Mouse (Mus musculus) left cerebral cortex, adult 2 months (tissue): ENCODE data around the gene Creb3l4. TPM values are rescaled to one million over a fixed set of nuclear protein-coding genes. Genes with fewer than 3 reads are reported as not detected.

ENCODE experiments used
- DNase-seq, 2 experiments: peaks; one replicate each; pipeline ENCODE4 v3.0.0; 2021 to 2022; ENCODE audit warnings: low spot score in 2 of 2, mixed read lengths in 1 of 2; ENCODE audit errors: extremely low spot score in 1 of 2
- H3K27ac ChIP-seq: fragments of 200-600 bp; 2 replicates; pipeline ENCODE4 v1.8.1; 2022
- H3K4me3 ChIP-seq: fragments of 200-600 bp; 2 replicates; pipeline ENCODE4 v1.8.1; 2022
- CTCF ChIP-seq: fragments of 200-600 bp; IDR thresholded peaks from 2 replicates; pipeline ENCODE4 v1.8.1; 2022; ENCODE audit warnings: antibody characterized with exemption, mild to moderate bottlenecking, moderate library complexity
- intact Hi-C: fragments of 180-260 bp; cut with DNase I; formaldehyde crosslinking; loops from one replicate; pipeline ENCODE4 v1.15.1; 2025
- total RNA-seq, 2 experiments: library from RNA; stranded (reverse); gene quantifications; 2 replicates each; pipeline ENCODE4 v1.2.3; 2021

Gene Creb3l4
- total RNA-seq, 2 experiments from 2014 or later, result 0.42 to 0.50 TPM

- DNase-seq, result peak in 1 of 2 experiments; percentile 18
- peak overlapping the region; percentile 91 for H3K4me3 ChIP-seq
- no peak for TF ChIP-seq CTCF
- intact Hi-C loops, result loop anchor here (2.0 kb wide), 1 partner anchor 18 kb away; the partner anchor contains the start of gene Jtb
- H3K27ac ChIP-seq, result peak overlapping the region; percentile 91
Measured at GRCm38 (mm10) chr3:90248746-90249100, 5.4 kb upstream of the Creb3l4 start.

- intact Hi-C loops, result loop anchor here (2.0 kb wide), 1 partner anchor 17 kb away; the partner anchor contains the start of gene Jtb
- DNase-seq, result peak; percentile 88 to 90
- peak within 1 kb of the TSS; percentile 91 for H3K27ac ChIP-seq
- peak within 1 kb of the TSS; percentile 91 for H3K4me3 ChIP-seq
- no peak for TF ChIP-seq CTCF
Measured at GRCm38 (mm10) chr3:90247960-90248745, 4.8 kb upstream of the Creb3l4 start, which contains the start of gene Slc39a1. Slc39a1 (plus strand) TSS chr3:90248172.

- Histone ChIP-seq H3K4me3 (peak overlapping the region; percentile 91), H3K27ac (peak overlapping the region; percentile 91)
- TF ChIP-seq CTCF, result peak; percentile 14
- DNase-seq, result no peak
- intact Hi-C loops, result no loop called here
Measured at GRCm38 (mm10) chr3:90247630-90247959, 4.3 kb upstream of the Creb3l4 start.

- DNase-seq, result no peak
- TF ChIP-seq CTCF, result no peak
- Histone ChIP-seq H3K27ac (no peak overlapping the region), H3K4me3 (no peak overlapping the region)
- intact Hi-C loops, result no loop called here
Measured at GRCm38 (mm10) chr3:90245406-90245805, 2.1 kb upstream of the Creb3l4 start.

- no peak overlapping the region for H3K27ac ChIP-seq
- no peak for TF ChIP-seq CTCF
- intact Hi-C loops, result no loop called here
- H3K4me3 ChIP-seq, result no peak overlapping the region
- no peak for DNase-seq
Measured at GRCm38 (mm10) chr3:90241669-90242358, 1.5 kb downstream of the Creb3l4 start.

GRCm38 (mm10) chr3:90241251-90241650, 2.1 kb downstream of the Creb3l4 start:
- no peak overlapping the region for H3K4me3 ChIP-seq
- DNase-seq, result no peak
- no peak overlapping the region for H3K27ac ChIP-seq
- TF ChIP-seq CTCF, result no peak
- intact Hi-C loops, result no loop called here

GRCm38 (mm10) chr3:90231507-90232333, 11.6 kb downstream of the Creb3l4 start, which contains the start of gene Jtb:
Jtb (plus strand) TSS chr3:90231597.
- H3K4me3 ChIP-seq, result peak within 1 kb of the TSS; percentile 82
- H3K27ac ChIP-seq, result peak within 1 kb of the TSS; percentile 82
- peak; percentile 92 to 95 for DNase-seq
- intact Hi-C loops, result loop anchor here (2.0 kb wide), 1 partner anchor 17 kb away; the partner anchor contains the start of gene Slc39a1
- no peak; the same call in none of the 2 replicates for TF ChIP-seq CTCF

GRCm38 (mm10) chr3:90231075-90231474, 12.2 kb downstream of the Creb3l4 start:
- intact Hi-C loops, result loop anchor here (2.0 kb wide), 1 partner anchor 18 kb away; the partner anchor contains the start of gene Slc39a1
- peak overlapping the region; percentile 82 for H3K4me3 ChIP-seq
- H3K27ac ChIP-seq, result peak overlapping the region; percentile 56; the same call in 1 of the 2 replicates
- no peak for TF ChIP-seq CTCF
- no peak for DNase-seq

- Histone ChIP-seq H3K4me3 (no peak overlapping the region), H3K27ac (no peak overlapping the region)
- no peak for DNase-seq
- no peak for TF ChIP-seq CTCF
- intact Hi-C loops, result no loop called here
Measured at GRCm38 (mm10) chr3:90224331-90224730, 19.0 kb downstream of the Creb3l4 start.

- intact Hi-C loops, result no loop called here
- H3K4me3 ChIP-seq, result no peak overlapping the region
- no peak for DNase-seq
- no peak overlapping the region for H3K27ac ChIP-seq
- TF ChIP-seq CTCF, result no peak
Measured at GRCm38 (mm10) chr3:90222941-90223340, 20.4 kb downstream of the Creb3l4 start.

- no peak for DNase-seq
- no peak overlapping the region for H3K27ac ChIP-seq
- TF ChIP-seq CTCF, result no peak
- intact Hi-C loops, result no loop called here
- no peak overlapping the region for H3K4me3 ChIP-seq
Measured at GRCm38 (mm10) chr3:90222455-90222854, 20.9 kb downstream of the Creb3l4 start.
